Mouse (Mus musculus) heart, embryonic 16.5 days (tissue): Measurements from ENCODE around the gene Bcl2l13. TPM values are rescaled to one million over a fixed set of nuclear protein-coding genes. Genes with fewer than 3 reads are reported as not detected.

ENCODE experiments used
- ATAC-seq: fragments of 200-750 bp; cut with Nextera tagmentation; replicated peaks from 2 replicates; pipeline ENCODE4 v1.8.0; 2017; ENCODE audit warnings: moderate number of reproducible peaks; ENCODE audit not compliant: insufficient read depth, low FRiP score; ENCODE audit errors: extremely low read depth
- H3K27ac ChIP-seq: fragments of 300-500 bp; sonication (generic); 2 replicates; pipeline ENCODE4 v1.5.1; 2014; ENCODE audit warnings: mild to moderate bottlenecking, low read length, control low read depth, moderate library complexity
- H3K27me3 ChIP-seq: fragments of 300-500 bp; sonication (generic); 2 replicates; pipeline ENCODE4 v1.6.1; 2014; ENCODE audit warnings: low read length, mixed read lengths; ENCODE audit not compliant: control insufficient read depth, insufficient read depth
- H3K36me3 ChIP-seq: fragments of 300-500 bp; sonication (generic); 2 replicates; pipeline ENCODE4 v1.6.1; 2014; ENCODE audit not compliant: control insufficient read depth, insufficient read depth
- H3K4me1 ChIP-seq: fragments of 300-500 bp; sonication (generic); 2 replicates; pipeline ENCODE4 v1.6.1; 2014; ENCODE audit warnings: low read length, mixed read lengths; ENCODE audit not compliant: control insufficient read depth, insufficient read depth
- H3K4me2 ChIP-seq: fragments of 300-500 bp; sonication (generic); 2 replicates; pipeline ENCODE4 v1.6.1; 2014; ENCODE audit warnings: low read depth, mild to moderate bottlenecking, control low read depth, low read length
- H3K4me3 ChIP-seq: fragments of 300-500 bp; sonication (generic); 2 replicates; pipeline ENCODE4 v1.5.1; 2014; ENCODE audit warnings: mild to moderate bottlenecking, control low read depth, low read length
- H3K9ac ChIP-seq: fragments of 300-500 bp; sonication (generic); 2 replicates; pipeline ENCODE4 v1.6.1; 2014; ENCODE audit warnings: low read length, control low read depth
- H3K9me3 ChIP-seq: fragments of 300-500 bp; sonication (generic); replicated peaks from 2 replicates; pipeline ENCODE4 v1.6.1; 2016; ENCODE audit warnings: low read length; ENCODE audit not compliant: control insufficient read depth
- WGBS: fragments of 180-500 bp; shearing (Covaris S2); extraction: QIAGEN DNeasy Blood & Tissue Kit; methylation state at CpG from one replicate; pipeline ENCODE4 v1.1.7; 2014; 5-methylcytosine and 5-hydroxymethylcytosine counted together
- polyA plus RNA-seq: library from polyadenylated mRNA; unstranded; fragments of >200 nt; fragmentation: Nextera tagmentation; extraction: Ambion mirVana; gene quantifications from 2 replicates; pipeline ENCODE4 v1.2.1, GENCODE M21; 2015

Bcl2l13 gene
- polyA plus RNA-seq, 1 experiment from 2014 or later, result 26.1 TPM

- Histone ChIP-seq H3K27me3 (no peaks in the 10 kb centered on the region), H3K36me3 (peaks cover 18% of the 10 kb centered on the region), H3K9me3 (no peaks in the 10 kb centered on the region), H3K4me1 (peaks cover 12% of the 10 kb centered on the region), H3K27ac (no peak overlapping the region), H3K4me3 (no peak overlapping the region), H3K9ac (no peak overlapping the region), H3K4me2 (peak overlapping the region; percentile 31; the same call in 1 of the 2 replicates)
- ATAC-seq, result no peak
- 30% methylated on average over 9 of the region's 9 CpGs for WGBS
These were observed 37.9 kb downstream of the Bcl2l13 start for GRCm38 (mm10) chr6:120873874-120874273.

- H3K4me3 ChIP-seq, result no peak overlapping the region
- no peaks in the 10 kb centered on the region for H3K27me3 ChIP-seq
- peak overlapping the region; percentile 18; the same call in 1 of the 2 replicates for H3K4me2 ChIP-seq
- WGBS, result 39% methylated on average over 5 of the region's 5 CpGs
- H3K36me3 ChIP-seq, result peaks cover 40% of the 10 kb centered on the region
- peaks cover 2% of the 10 kb centered on the region; the same call in 1 of the 2 replicates for H3K9me3 ChIP-seq
- peaks cover 13% of the 10 kb centered on the region for H3K4me1 ChIP-seq
- no peak overlapping the region for H3K9ac ChIP-seq
- peak; percentile 60; the same call in 1 of the 2 replicates for ATAC-seq
- H3K27ac ChIP-seq, result peak overlapping the region; percentile 31
These were observed 43.0 kb downstream of the Bcl2l13 start for GRCm38 (mm10) chr6:120879046-120879445.

GRCm38 (mm10) chr6:120884436-120884835, 48.4 kb downstream of the Bcl2l13 start:
- no peak for ATAC-seq
- WGBS, result 94% methylated on average over 6 of the region's 6 CpGs
- Histone ChIP-seq H3K36me3 (peaks cover 50% of the 10 kb centered on the region), H3K9ac (no peak overlapping the region), H3K4me1 (peaks cover 1% of the 10 kb centered on the region), H3K27ac (no peak overlapping the region), H3K9me3 (peaks cover 2% of the 10 kb centered on the region; the same call in 1 of the 2 replicates), H3K4me3 (no peak overlapping the region), H3K4me2 (no peak overlapping the region), H3K27me3 (no peaks in the 10 kb centered on the region)

GRCm38 (mm10) chr6:120886696-120887095, 50.7 kb downstream of the Bcl2l13 start:
- peaks cover 3% of the 10 kb centered on the region for H3K4me1 ChIP-seq
- no peak overlapping the region for H3K4me2 ChIP-seq
- no peak for ATAC-seq
- H3K9me3 ChIP-seq, result peaks cover 2% of the 10 kb centered on the region; the same call in 1 of the 2 replicates
- no peak overlapping the region for H3K27ac ChIP-seq
- WGBS, result 83% methylated on average over 17 of the region's 17 CpGs
- no peak overlapping the region for H3K9ac ChIP-seq
- peaks cover 49% of the 10 kb centered on the region for H3K36me3 ChIP-seq
- H3K4me3 ChIP-seq, result no peak overlapping the region
- H3K27me3 ChIP-seq, result no peaks in the 10 kb centered on the region

- Histone ChIP-seq H3K27me3 (no peaks in the 10 kb centered on the region), H3K27ac (no peak overlapping the region), H3K4me2 (no peak overlapping the region), H3K9ac (no peak overlapping the region), H3K9me3 (no peaks in the 10 kb centered on the region), H3K36me3 (peaks cover 9% of the 10 kb centered on the region), H3K4me1 (peaks cover 8% of the 10 kb centered on the region), H3K4me3 (no peak overlapping the region)
- 91% methylated on average over 9 of the region's 9 CpGs for WGBS
- no peak for ATAC-seq
These were observed 58.1 kb downstream of the Bcl2l13 start for GRCm38 (mm10) chr6:120894089-120894488.

GRCm38 (mm10) chr6:120894524-120894923, 58.5 kb downstream of the Bcl2l13 start:
- Histone ChIP-seq H3K4me2 (no peak overlapping the region), H3K9me3 (no peaks in the 10 kb centered on the region), H3K4me1 (peaks cover 8% of the 10 kb centered on the region), H3K4me3 (no peak overlapping the region), H3K27ac (no peak overlapping the region), H3K9ac (no peak overlapping the region), H3K36me3 (peaks cover 7% of the 10 kb centered on the region), H3K27me3 (no peaks in the 10 kb centered on the region)
- WGBS, result 86% methylated on average over 9 of the region's 9 CpGs
- ATAC-seq, result no peak

- H3K27me3 ChIP-seq, result no peaks in the 10 kb centered on the region
- H3K36me3 ChIP-seq, result peaks cover under 1% of the 10 kb centered on the region; the same call in 1 of the 2 replicates
- H3K4me1 ChIP-seq, result no peaks in the 10 kb centered on the region
- H3K27ac ChIP-seq, result no peak overlapping the region
- no peak overlapping the region for H3K4me3 ChIP-seq
- H3K9ac ChIP-seq, result no peak overlapping the region
- WGBS, result 71% methylated on average over 6 of the region's 6 CpGs
- no peaks in the 10 kb centered on the region for H3K9me3 ChIP-seq
- ATAC-seq, result peak; percentile 59
- no peak overlapping the region for H3K4me2 ChIP-seq
These were observed 62.3 kb downstream of the Bcl2l13 start for GRCm38 (mm10) chr6:120898188-120898833.

GRCm38 (mm10) chr6:120901776-120902645, 66.0 kb downstream of the Bcl2l13 start:
- Histone ChIP-seq H3K27me3 (no peaks in the 10 kb centered on the region), H3K27ac (no peak overlapping the region), H3K9ac (no peak overlapping the region), H3K36me3 (no peaks in the 10 kb centered on the region), H3K4me1 (0 out of 2 replicates have a peak, but pooled peaks cover 3% of the 10 kb centered on the region), H3K9me3 (no peaks in the 10 kb centered on the region), H3K4me3 (no peak overlapping the region), H3K4me2 (no peak overlapping the region)
- 82% methylated on average over 14 of the region's 14 CpGs for WGBS
- no peak; the same call in 1 of the 2 replicates for ATAC-seq

GRCm38 (mm10) chr6:120903450-120903912, 67.5 kb downstream of the Bcl2l13 start:
- H3K4me3 ChIP-seq, result no peak overlapping the region
- H3K4me1 ChIP-seq, result 0 out of 2 replicates have a peak, but pooled peaks cover 3% of the 10 kb centered on the region
- H3K27me3 ChIP-seq, result no peaks in the 10 kb centered on the region
- no peaks in the 10 kb centered on the region for H3K36me3 ChIP-seq
- H3K27ac ChIP-seq, result no peak overlapping the region
- no peaks in the 10 kb centered on the region for H3K9me3 ChIP-seq
- H3K4me2 ChIP-seq, result no peak overlapping the region
- peak; percentile 46 for ATAC-seq
- no peak overlapping the region for H3K9ac ChIP-seq
- WGBS, result 41% methylated on average over 5 of the region's 5 CpGs
